Mouse (Mus musculus) E14TG2a.4 (cell line): ENCODE measurements around the gene Sephs2.

Experiments used
- H3K27me3 ChIP-seq: 2 replicates; pipeline ENCODE4 v1.6.1; 2014; ENCODE audit warnings: low read length, control low read depth; ENCODE audit not compliant: insufficient read depth
- H3K36me3 ChIP-seq: 2 replicates; pipeline ENCODE4 v1.6.1; 2014; ENCODE audit warnings: low read length, control low read depth; ENCODE audit not compliant: insufficient read depth
- H3K4me1 ChIP-seq: replicated peaks from 2 replicates; pipeline ENCODE4 v1.6.1; 2014; ENCODE audit warnings: low read depth, low read length, control low read depth
- H3K4me3 ChIP-seq: replicated peaks from 2 replicates; pipeline ENCODE4 v1.5.1; 2014; ENCODE audit warnings: mild to moderate bottlenecking, low read length
- H3K9me3 ChIP-seq: 2 replicates; pipeline ENCODE4 v1.6.1; 2014; ENCODE audit warnings: low read length, control low read depth
- CTCF ChIP-seq: conservative IDR thresholded peaks from 2 replicates; pipeline ENCODE4 v1.5.1; 2014; ENCODE audit warnings: low read length
- NANOG ChIP-seq: IDR thresholded peaks from 2 replicates; pipeline ENCODE4 v1.6.1; 2014; ENCODE audit warnings: borderline replicate concordance, low read length, mixed read lengths
- POU5F1 ChIP-seq: IDR thresholded peaks from 2 replicates; pipeline ENCODE4 v1.6.1; 2014; ENCODE audit warnings: low read length, borderline replicate concordance

Gene Sephs2

DNA sequence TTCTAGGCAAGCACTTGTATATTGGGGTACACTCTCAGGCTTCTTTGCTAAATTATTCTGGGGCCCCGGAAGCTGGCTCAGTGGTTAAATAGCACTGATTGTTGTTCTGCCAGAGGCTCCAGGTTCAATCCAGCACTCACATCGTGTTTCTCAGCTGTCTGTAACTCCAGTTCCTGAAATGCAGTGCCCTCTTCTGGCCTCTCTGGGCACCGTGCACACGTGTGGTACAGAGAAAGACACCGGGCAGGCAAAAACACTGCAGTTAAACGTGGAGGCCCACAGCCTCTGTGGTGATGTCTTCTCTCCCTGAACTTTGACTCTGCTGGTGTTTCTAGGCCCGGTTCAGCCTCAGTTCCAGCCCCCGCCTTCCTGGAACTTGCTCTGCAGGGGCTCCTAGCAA lies 4.5 kb upstream of the Sephs2 start:
- 0 out of 2 replicates have a peak overlapping the region, but pooled peaks have one; percentile 20 for H3K4me3 ChIP-seq
- H3K9me3 ChIP-seq: no peaks in the 10 kb centered on the region
- no peaks in the 10 kb centered on the region for H3K27me3 ChIP-seq
- peaks cover 60% of the 10 kb centered on the region for H3K4me1 ChIP-seq
- H3K36me3 ChIP-seq: no peaks in the 10 kb centered on the region
- peak; percentile 45 for TF ChIP-seq CTCF
- no peak for TF ChIP-seq NANOG

DNA sequence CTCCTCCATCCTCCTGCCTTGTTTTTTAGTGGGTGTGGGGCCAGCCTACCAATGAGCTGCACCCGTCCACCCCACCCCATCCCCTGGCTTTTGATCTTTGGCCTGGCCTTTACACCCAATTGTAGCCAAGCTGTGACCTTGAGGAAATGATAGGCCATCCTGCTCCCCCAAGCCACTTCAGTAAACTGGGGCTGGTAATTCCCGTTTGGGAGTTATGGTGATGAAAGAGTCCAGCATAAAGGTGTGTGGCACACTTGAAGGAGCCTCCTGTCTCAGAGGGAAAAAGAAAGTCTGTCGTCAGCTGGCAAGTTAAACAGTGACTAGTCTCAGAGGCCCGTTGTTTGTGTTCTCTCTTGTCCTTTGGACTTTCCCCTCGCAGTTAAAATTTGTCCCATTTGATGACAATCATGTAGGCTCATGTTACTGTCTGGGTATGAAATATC lies 2.7 kb upstream of the Sephs2 start:
- TF ChIP-seq CTCF (no peak), POU5F1 (no peak), NANOG (no peak)
- no peak overlapping the region for H3K4me3 ChIP-seq
- peaks cover 13% of the 10 kb centered on the region for H3K36me3 ChIP-seq
- no peaks in the 10 kb centered on the region for H3K9me3 ChIP-seq
- H3K4me1 ChIP-seq: peaks cover 76% of the 10 kb centered on the region
- H3K27me3 ChIP-seq: no peaks in the 10 kb centered on the region

DNA sequence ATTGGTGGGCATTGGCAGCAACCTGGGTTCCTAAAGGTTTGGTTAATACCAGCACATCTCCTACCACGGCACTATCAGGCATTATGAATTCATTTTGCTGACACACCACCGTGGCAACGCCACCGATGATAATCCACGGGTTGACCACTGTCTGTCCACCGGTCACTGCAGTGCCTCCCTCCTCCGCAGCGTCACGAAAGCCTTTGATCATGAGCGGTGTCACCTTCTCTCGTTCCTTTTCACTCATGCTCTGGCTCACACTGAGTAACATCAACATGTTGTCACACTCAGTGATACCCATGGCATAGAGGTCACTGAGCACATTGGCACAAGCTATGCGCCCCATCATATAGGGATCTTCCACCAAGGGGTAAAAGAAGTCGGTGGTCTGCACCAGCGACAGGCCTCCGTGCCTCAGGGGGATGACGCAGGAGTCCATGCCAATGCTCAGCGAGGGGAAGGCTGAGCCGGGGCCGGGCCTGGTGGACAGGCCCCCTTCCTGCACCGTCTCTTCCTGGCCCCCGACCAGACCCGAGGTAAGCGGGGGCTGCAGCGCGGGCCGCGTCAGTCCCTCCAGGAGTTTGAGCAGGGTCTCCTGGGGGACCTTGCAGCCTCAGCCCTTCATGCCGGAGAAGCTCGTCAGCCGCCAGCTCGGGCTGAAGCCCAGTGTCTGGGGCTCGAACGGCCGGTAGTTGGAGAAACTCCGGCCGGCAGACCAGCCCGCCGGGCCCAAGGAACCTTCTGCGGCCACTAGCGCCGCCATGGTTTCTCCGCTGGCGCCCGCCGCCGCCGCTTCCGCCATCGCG lies 534 bp downstream of the Sephs2 start:
- TF ChIP-seq POU5F1 (no peak), NANOG (no peak), CTCF (no peak)
- peaks cover 69% of the 10 kb centered on the region for H3K4me1 ChIP-seq

GRCm38 (mm10) chr7:127272566-127272965 lies 1.3 kb downstream of the Sephs2 start:
- TF ChIP-seq CTCF (no peak), POU5F1 (no peak), NANOG (no peak)
- peaks cover 61% of the 10 kb centered on the region for H3K4me1 ChIP-seq
- peak overlapping the region; percentile 98 for H3K4me3 ChIP-seq
- H3K27me3 ChIP-seq: no peaks in the 10 kb centered on the region
- H3K36me3 ChIP-seq: peaks cover 30% of the 10 kb centered on the region
- peaks cover 3% of the 10 kb centered on the region; the same call in 1 of the 2 replicates for H3K9me3 ChIP-seq

More for the DNA sequence above, 534 bp downstream of the Sephs2 start:
- H3K4me3 ChIP-seq: peak overlapping the region; percentile 98
- no peaks in the 10 kb centered on the region for H3K27me3 ChIP-seq
- H3K36me3 ChIP-seq: peaks cover 30% of the 10 kb centered on the region
- peaks cover 1% of the 10 kb centered on the region; the same call in 1 of the 2 replicates for H3K9me3 ChIP-seq

- Histone ChIP-seq H3K9me3 (peaks cover 3% of the 10 kb centered on the region; the same call in 1 of the 2 replicates), H3K27me3 (no peaks in the 10 kb centered on the region), H3K4me3 (peak overlapping the region; percentile 98), H3K36me3 (peaks cover 30% of the 10 kb centered on the region), H3K4me1 (peaks cover 48% of the 10 kb centered on the region)
- no peak for TF ChIP-seq POU5F1
- TF ChIP-seq NANOG: no peak
- TF ChIP-seq CTCF: no peak
Observed at GRCm38 (mm10) chr7:127271093-127271492, 2.8 kb downstream of the Sephs2 start.

GRCm38 (mm10) chr7:127270666-127271065 lies 3.2 kb downstream of the Sephs2 start:
- TF ChIP-seq NANOG (no peak), POU5F1 (no peak), CTCF (no peak)
- Histone ChIP-seq H3K9me3 (peaks cover 3% of the 10 kb centered on the region; the same call in 1 of the 2 replicates), H3K27me3 (no peaks in the 10 kb centered on the region), H3K4me1 (peaks cover 44% of the 10 kb centered on the region), H3K4me3 (no peak overlapping the region), H3K36me3 (peaks cover 30% of the 10 kb centered on the region)

- Histone ChIP-seq H3K4me1 (peaks cover 43% of the 10 kb centered on the region), H3K27me3 (no peaks in the 10 kb centered on the region), H3K36me3 (peaks cover 30% of the 10 kb centered on the region), H3K4me3 (no peak overlapping the region), H3K9me3 (peaks cover 3% of the 10 kb centered on the region; the same call in 1 of the 2 replicates)
- no peak for TF ChIP-seq NANOG
Observed at GRCm38 (mm10) chr7:127270256-127270655, 3.6 kb downstream of the Sephs2 start.

- no peak overlapping the region for H3K4me3 ChIP-seq
- no peaks in the 10 kb centered on the region for H3K27me3 ChIP-seq
- peaks cover 3% of the 10 kb centered on the region; the same call in 1 of the 2 replicates for H3K9me3 ChIP-seq
- TF ChIP-seq POU5F1: no peak
- TF ChIP-seq CTCF: no peak
- TF ChIP-seq NANOG: no peak
- peaks cover 20% of the 10 kb centered on the region for H3K4me1 ChIP-seq
- peaks cover 9% of the 10 kb centered on the region for H3K36me3 ChIP-seq
Observed at GRCm38 (mm10) chr7:127263526-127263925, 10.3 kb downstream of the Sephs2 start.
